In the genomic region with DNA sequence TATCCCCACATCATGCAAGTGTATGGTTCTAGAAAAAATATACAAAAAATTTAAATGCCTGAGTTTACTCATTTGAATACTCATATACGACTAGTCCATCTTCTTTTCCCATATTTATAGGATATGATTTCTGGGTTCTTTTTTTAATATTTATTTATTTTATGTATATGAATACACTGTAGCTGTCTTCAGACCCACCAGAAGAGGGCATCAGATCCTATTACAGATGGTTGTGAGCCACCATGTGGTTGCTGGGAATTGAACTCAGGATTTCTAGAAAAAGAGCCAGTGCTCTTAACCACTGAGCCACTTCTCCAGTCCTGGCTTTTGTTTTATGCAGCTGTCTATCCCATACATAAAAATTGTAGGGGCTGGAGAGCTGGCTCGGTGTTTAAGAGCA, we compare ENCODE assay signal across 8 mouse cellular contexts. TPM values are rescaled to one million over a fixed set of nuclear protein-coding genes. Genes with fewer than 3 reads are reported as not detected.
DNase-seq lines count a peak whose midpoint lies in the region; ATAC-seq and TF ChIP-seq lines count a peak whose summit lies in the region.
"Not testable (repeated sequence)": the region's sequence is repeated elsewhere in the genome, so short reads cannot be mapped to it uniquely, and the experiment has no call there.

No protein-coding gene starts in this region.

- not testable (repeated sequence) for TF ChIP-seq EP300 in MEL (IDR thresholded peaks at IDR 0.05; ENCODE audit: low read depth in 1 of 2, low read length in 2 of 2); heart, adult 2 months (IDR thresholded peaks at IDR 0.05; ENCODE audit: insufficient read depth, low read depth, low read length)

- peaks cover 0 to 30% of the 10 kb centered on the region in 2 experiments; a peak in 2 of 4 replicates for H3K36me3 ChIP-seq in MEL (ENCODE audit: control insufficient read depth in 1 of 2, insufficient read depth in 2 of 2, low read length in 2 of 2)
- H3K36me3 ChIP-seq in heart, adult 2 months (ENCODE audit: control insufficient read depth, insufficient read depth, low read length); intestine, postnatal 0 days (ENCODE audit: control insufficient read depth, insufficient read depth): not testable (repeated sequence)

- H3K4me2 ChIP-seq in intestine, postnatal 0 days (replicated peaks; ENCODE audit: low read depth): not testable (repeated sequence)

- in situ Hi-C loops in Patski (cut with MboI; ENCODE audit: low pct_unique_long_range_greater_than_20kb): not testable (repeated sequence)

- H3K4me1 ChIP-seq in MEL (ENCODE audit: control insufficient read depth in 1 of 2, insufficient read depth in 2 of 2, low read length in 2 of 2): peaks cover 19 to 32% of the 10 kb centered on the region in 2 experiments
- H3K4me1 ChIP-seq in heart, adult 2 months (ENCODE audit: control insufficient read depth, insufficient read depth, low read length); intestine, postnatal 0 days (replicated peaks; ENCODE audit: control insufficient read depth, insufficient read depth, low read length): not testable (repeated sequence)

- not testable (repeated sequence) for H3K79me2 ChIP-seq in MEL (ENCODE audit: control insufficient read depth, insufficient read depth, low read length, poor library complexity); heart, adult 2 months (replicated peaks; ENCODE audit: control insufficient read depth, insufficient read depth, low read length)

- ATAC-seq in Patski; intestine, postnatal 0 days: not testable (repeated sequence)

- TF ChIP-seq POLR2A in MEL (IDR thresholded peaks at IDR 0.05; ENCODE audit: control insufficient read depth in 1 of 2, insufficient read depth in 1 of 2, low read depth in 1 of 2, low read length in 2 of 2, poor library complexity in 1 of 2); heart, adult 2 months (IDR thresholded peaks at IDR 0.05; ENCODE audit: insufficient read depth, low read depth, low read length): not testable (repeated sequence)

- not testable (repeated sequence) for H3K27me3 ChIP-seq in MEL (ENCODE audit: control insufficient read depth in 1 of 2, insufficient read depth in 2 of 2, low read length in 2 of 2); Patski; heart, adult 2 months (ENCODE audit: control insufficient read depth, insufficient read depth, low read length); intestine, postnatal 0 days (replicated peaks; ENCODE audit: control insufficient read depth, insufficient read depth, low read length)

- H3K4me3 ChIP-seq in MEL (ENCODE audit: control insufficient read depth in 1 of 2, insufficient read depth in 1 of 2, low read depth in 2 of 2, low read length in 2 of 2); gastrocnemius, adult 2 months; heart, adult 2 months; intestine, postnatal 0 days (ENCODE audit: low read depth, low read length); layer of hippocampus, adult 2 months; left cerebral cortex, adult 2 months: not testable (repeated sequence)

- H3K27ac ChIP-seq in MEL (ENCODE audit: control insufficient read depth, low read depth, low read length); gastrocnemius, adult 2 months; heart, adult 2 months; intestine, postnatal 0 days (ENCODE audit: low read depth, low read length): not testable (repeated sequence)
- peak overlapping the region; percentile 46; the same call in 1 of the 2 replicates for H3K27ac ChIP-seq in layer of hippocampus, adult 2 months
- H3K27ac ChIP-seq in left cerebral cortex, adult 2 months: peak overlapping the region; percentile 28; the same call in 1 of the 2 replicates

- H3K9ac ChIP-seq in MEL (ENCODE audit: control insufficient read depth, low read depth, low read length, poor library complexity, severe bottlenecking); heart, adult 2 months (ENCODE audit: low read depth, low read length); intestine, postnatal 0 days (ENCODE audit: low read depth, low read length): not testable (repeated sequence)

- peak in 1 of 3 experiments; percentile 31; a peak in 2 of 6 replicates for TF ChIP-seq CTCF in MEL (IDR thresholded peaks at IDR 0.05 in 2 of 3, conservative IDR thresholded peaks at IDR 0.05 in 1 of 3; ENCODE audit: control insufficient read depth in 1 of 3, insufficient read depth in 1 of 3, low read depth in 2 of 3, low read length in 3 of 3, poor library complexity in 1 of 3, severe bottlenecking in 1 of 3)
- TF ChIP-seq CTCF in Patski (IDR thresholded peaks at IDR 0.05): peak; percentile 22
- 0 out of 2 replicates have a peak, but pooled peaks have one; percentile 8 for TF ChIP-seq CTCF in gastrocnemius, adult 2 months (IDR thresholded peaks at IDR 0.05)
- TF ChIP-seq CTCF in heart, adult 2 months (IDR thresholded peaks at IDR 0.05): peak; percentile 40
- 0 out of 2 replicates have a peak, but pooled peaks have one; percentile 21 for TF ChIP-seq CTCF in intestine, postnatal 0 days (IDR thresholded peaks at IDR 0.05; ENCODE audit: low read depth)
- peak; percentile 57 for TF ChIP-seq CTCF in layer of hippocampus, adult 2 months (conservative IDR thresholded peaks at IDR 0.05)
- peak; percentile 13; the same call in 1 of the 2 replicates for TF ChIP-seq CTCF in left cerebral cortex, adult 2 months (IDR thresholded peaks at IDR 0.05)

- WGBS in heart, adult 2 months: 92% methylated on average over 2 of the region's 2 CpGs
- WGBS in intestine, postnatal 0 days: 92% methylated on average over 2 of the region's 2 CpGs

- TF ChIP-seq RAD21 in MEL (IDR thresholded peaks at IDR 0.05; ENCODE audit: low read depth, low read length): not testable (repeated sequence)

- DNase-seq in A20 (ENCODE audit: low read depth, low spot score) (peak; percentile 4), MEL (ENCODE audit: low read depth, low spot score) (peak; percentile 33)
- DNase-seq in Patski (ENCODE audit: low read depth, low spot score); gastrocnemius, adult 2 months; heart, adult 2 months; layer of hippocampus, adult 2 months (ENCODE audit: low spot score in 2 of 2); left cerebral cortex, adult 2 months (ENCODE audit: extremely low spot score in 1 of 2, low spot score in 2 of 2): not testable (repeated sequence)

- CTCF ChIA-PET in Patski (lab: Charles Lee): not testable (repeated sequence)

- H3K9me3 ChIP-seq in MEL (replicated peaks; ENCODE audit: insufficient read depth, low read length); intestine, postnatal 0 days (ENCODE audit: control insufficient read depth): not testable (repeated sequence)

- intact Hi-C loops in gastrocnemius, adult 2 months (cut with DNase I); heart, adult 2 months (cut with DNase I); left cerebral cortex, adult 2 months (cut with DNase I): not testable (repeated sequence)

- POLR2A ChIA-PET in Patski (lab: Charles Lee): not testable (repeated sequence)

TF ChIP-seq in MEL, 35 proteins besides CTCF, POLR2A, EP300 and RAD21:
- peak; percentile 31 for TF ChIP-seq SMC3 (IDR thresholded peaks at IDR 0.05; ENCODE audit: low read depth, low read length)

RNA-seq across cellular contexts. Expression of a gene that starts 32.7 kb away (rescaled TPM):
- 7.1 and 7.4 TPM in 2 replicates for total RNA-seq in MEL (2012; rRNA removed)
- 10 to 100 TPM in 1 of 2 experiments, not detected in 1; 15.5 TPM for polyA plus RNA-seq in MEL (2012; ENCODE audit: insufficient read depth in 1 of 2, insufficient read length in 2 of 2, low read depth in 1 of 2, low replicate concordance in 2 of 2, missing spikeins in 1 of 2)
- 31.4 TPM for polyA plus RNA-seq in Patski (2021)
- total RNA-seq in gastrocnemius, adult 2 months (2021): 1 to 10 TPM; 9.2 to 9.5 TPM
- total RNA-seq in heart, adult 2 months (2021): 10 to 100 TPM; 25.9 to 35.7 TPM
- polyA plus RNA-seq in heart, adult 2 months (2012; rRNA removed): 30.9 and 53.1 TPM in 2 replicates
- 36.5 and 38.5 TPM in 2 replicates for polyA plus RNA-seq in intestine, postnatal 0 days (2015; fragmentation: Nextera tagmentation; extraction: Ambion mirVana)
- 100 to 1,000 TPM; 364 to 381 TPM for total RNA-seq in layer of hippocampus, adult 2 months (2021)
- 100 to 1,000 TPM; 222 to 227 TPM for total RNA-seq in left cerebral cortex, adult 2 months (2021)

Comparison
In these comparisons a context has a peak if more than half of its experiments do, and no peak if none do; other contexts are left out.
1. RNA of a gene that starts 32.7 kb away (total RNA-seq): 364 to 381 TPM in layer of hippocampus, adult 2 months and 222 to 227 TPM in left cerebral cortex, adult 2 months; 25.9 to 35.7 TPM in heart, adult 2 months, 9.2 to 9.5 TPM in gastrocnemius, adult 2 months and 7.1 to 7.4 TPM in MEL; every median in the first group is over 4 times any median in the second.